Mouse (Mus musculus) mouse embryonic stem cell (cell line): ENCODE results near the gene Gpx1.

Experiments
- in situ Hi-C, 2 experiments: fragments of 300-500 bp; cut with MboI; formaldehyde crosslinking; loops; 1 replicate in 1 of 2; 3 replicates in 1 of 2; pipeline ENCODE4 v1.14.3; 2019 to 2020; ENCODE audit warnings: low sequenced_read_pairs in 2 of 2, low pct_unique_long_range_greater_than_20kb in 1 of 2, mixed read lengths in 1 of 2; ENCODE audit not compliant: unreplicated experiment in 1 of 2

The Gpx1 gene

DNA sequence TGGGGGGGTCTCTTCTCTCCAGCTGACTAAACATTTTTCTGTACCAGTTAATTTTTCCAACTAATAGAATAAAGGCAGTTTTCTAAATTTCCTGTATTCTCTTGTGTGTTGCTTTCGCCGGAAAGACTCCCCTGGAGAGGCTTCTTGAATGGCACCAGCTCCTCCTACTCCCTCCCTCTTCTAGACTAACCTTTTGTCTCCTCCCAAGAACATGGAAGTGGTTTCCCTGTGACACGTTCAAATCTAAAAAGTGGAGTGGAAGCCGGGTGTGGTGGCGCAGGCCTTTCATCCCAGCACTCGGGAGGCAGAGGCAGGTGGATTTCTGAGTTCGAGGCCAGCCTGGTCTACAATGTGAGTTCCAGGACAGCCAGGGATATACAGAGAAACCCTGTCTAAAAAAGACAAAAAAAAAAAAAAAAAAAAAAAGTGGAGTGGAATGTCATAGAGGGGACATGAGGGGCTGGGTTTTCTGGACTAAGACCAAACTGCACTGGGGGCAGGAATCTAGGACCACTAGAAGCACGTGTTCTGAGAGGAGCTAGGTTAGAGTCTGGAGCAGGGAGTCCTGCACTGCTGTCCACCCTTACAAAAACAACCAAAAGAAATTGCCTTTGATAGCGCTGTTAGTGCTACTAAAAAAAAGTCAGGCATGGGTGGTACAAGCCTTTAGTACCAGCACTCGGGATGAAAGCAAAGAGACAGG is 704 bp upstream of the Gpx1 start:
- in situ Hi-C loops = no loop called here

GRCm38 (mm10) chr9:108338551-108338885 is 185 bp upstream of the Gpx1 start:
- in situ Hi-C loops = no loop called here

GRCm38 (mm10) chr9:108339886-108340257 is 1.2 kb downstream of the Gpx1 start:
- in situ Hi-C loops = no loop called here

GRCm38 (mm10) chr9:108340258-108341138 is 1.8 kb downstream of the Gpx1 start:
- in situ Hi-C loops = no loop called here

GRCm38 (mm10) chr9:108341139-108341475 is 2.4 kb downstream of the Gpx1 start:
- in situ Hi-C loops = no loop called here

DNA sequence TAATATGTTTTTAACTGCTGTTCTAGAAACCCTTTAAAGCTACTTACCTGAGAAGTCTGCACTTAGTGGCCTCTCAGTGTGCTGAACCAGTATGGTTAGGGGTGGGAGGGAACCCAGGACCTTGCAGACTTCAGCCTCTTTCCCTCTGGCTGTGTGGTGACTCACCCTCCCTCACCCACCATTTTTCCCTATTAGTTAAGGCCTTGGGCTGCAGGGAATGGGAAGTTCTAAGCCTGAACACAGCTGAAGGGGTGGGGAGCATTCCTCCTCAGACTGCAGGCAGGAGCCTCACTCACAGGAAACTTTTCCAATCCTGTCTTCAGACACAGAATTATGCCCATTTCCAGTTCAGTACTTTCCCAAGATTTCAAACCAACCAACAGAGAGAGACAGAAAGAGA is 3.1 kb downstream of the Gpx1 start:
- in situ Hi-C loops = no loop called here

DNA sequence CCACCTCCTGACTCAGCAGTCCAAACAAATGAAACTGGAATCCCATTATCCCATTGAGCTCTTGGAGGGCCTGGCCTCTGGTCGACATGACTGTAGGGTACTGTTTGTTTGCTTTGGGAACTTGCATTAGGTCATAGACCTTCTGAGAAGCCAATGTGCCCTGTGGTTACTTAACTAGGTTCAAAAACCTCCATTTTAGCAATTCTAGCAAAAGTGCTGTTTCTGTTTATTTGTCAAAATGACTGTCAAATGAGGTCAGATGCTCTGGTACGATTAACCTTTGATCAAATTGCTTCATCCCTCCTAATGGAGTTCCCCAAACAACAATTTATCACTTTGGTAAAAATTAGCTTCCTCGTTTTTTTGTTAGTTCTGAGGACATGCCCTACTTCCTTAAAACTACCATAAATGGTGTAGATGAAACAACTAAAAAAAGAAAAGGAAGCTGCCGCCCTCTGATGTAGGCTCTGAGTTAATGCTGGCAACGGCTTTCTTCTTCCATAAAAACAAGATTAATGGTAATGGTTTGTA is 3.7 kb downstream of the Gpx1 start:
- in situ Hi-C loops = no loop called here

- in situ Hi-C loops = no loop called here
Measured at GRCm38 (mm10) chr9:108343331-108343730, 4.6 kb downstream of the Gpx1 start.

- in situ Hi-C loops = no loop called here
Measured at GRCm38 (mm10) chr9:108343835-108344234, 5.1 kb downstream of the Gpx1 start.

DNA sequence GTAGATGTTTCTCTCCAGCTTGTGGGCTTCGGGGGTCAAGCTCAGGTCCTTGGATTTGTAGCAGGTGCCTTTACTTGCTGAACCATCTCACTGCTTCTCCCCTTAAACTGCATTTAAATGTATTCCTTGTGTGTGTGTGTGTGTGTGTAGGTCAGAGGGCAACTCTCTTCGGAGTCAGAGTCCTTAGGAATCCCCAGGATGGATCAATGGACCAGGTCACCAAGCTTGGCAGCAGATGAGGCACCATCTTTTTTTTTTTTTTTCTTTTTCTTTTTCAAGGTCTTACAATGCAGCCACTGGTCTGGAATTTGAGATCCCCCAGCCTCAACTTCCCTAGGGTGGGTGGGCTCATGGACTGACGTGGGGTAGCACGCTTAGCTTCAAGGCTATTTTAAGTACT is 5.8 kb downstream of the Gpx1 start:
- in situ Hi-C loops = no loop called here

DNA sequence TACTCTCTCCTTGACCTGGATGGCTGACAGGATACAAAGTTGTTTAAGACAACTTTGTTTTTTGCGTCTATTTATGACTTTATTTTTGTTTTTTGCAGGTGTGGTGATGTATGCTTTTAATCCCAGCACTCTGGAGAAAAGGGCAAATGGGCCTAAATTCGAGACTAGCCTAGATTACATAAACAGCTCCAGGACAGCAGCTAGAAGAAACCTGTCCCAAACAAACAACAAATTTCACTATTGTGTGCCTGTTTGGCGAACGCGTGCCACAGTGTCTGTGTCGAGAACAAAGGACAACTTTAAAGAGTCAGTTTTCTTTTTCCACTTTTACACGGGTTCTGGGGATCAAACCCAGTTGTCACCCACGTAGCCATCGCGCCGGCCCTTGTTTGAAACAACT is 8.3 kb downstream of the Gpx1 start:
- in situ Hi-C loops = no loop called here

GRCm38 (mm10) chr9:108347540-108348289 is 9.0 kb downstream of the Gpx1 start, which contains the start of gene Usp4:
Gene Usp4, plus strand, starts transcription at chr9:108347853.
- in situ Hi-C loops = no loop called here

DNA sequence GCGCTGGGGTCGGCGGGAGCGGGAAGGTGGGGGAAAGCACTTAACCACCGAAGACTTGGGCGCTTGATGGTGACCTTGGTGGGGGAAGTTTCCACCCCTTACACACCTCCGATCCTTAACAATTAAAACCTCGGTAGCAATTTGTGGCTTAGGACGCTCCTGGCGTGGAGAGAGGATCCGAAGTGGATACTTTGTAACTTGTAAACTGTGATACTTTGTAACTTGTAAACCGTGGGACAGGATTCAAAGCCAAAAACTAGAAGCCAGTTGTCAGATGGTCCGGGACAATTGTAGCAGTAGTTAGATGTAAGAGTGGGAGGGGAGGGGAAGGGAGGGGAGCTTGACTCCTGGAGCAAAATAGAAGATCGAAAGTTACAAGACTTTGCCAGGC is 9.6 kb downstream of the Gpx1 start:
- in situ Hi-C loops = no loop called here

DNA sequence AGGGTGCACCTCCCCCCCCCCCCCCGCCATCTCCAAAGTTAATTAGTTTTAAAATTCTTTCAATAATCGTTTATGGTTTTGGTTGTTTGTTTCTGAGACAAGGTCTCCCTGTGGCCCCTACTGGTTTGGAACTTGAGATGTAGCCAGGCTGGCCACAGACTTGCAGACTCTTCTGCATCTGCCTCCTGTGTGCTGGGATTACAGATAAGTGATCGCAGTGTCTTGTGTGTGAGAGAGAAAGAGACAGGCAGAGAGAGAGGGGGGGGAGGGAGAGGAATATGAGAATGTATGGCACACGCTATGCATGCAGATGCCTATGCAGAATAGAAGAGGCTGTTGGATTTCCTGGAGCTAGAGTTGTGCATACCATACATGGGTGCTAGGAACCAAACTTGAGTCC is 11.0 kb downstream of the Gpx1 start:
- in situ Hi-C loops = no loop called here

- in situ Hi-C loops = no loop called here
Measured at GRCm38 (mm10) chr9:108378234-108378633, 39.5 kb downstream of the Gpx1 start.

DNA sequence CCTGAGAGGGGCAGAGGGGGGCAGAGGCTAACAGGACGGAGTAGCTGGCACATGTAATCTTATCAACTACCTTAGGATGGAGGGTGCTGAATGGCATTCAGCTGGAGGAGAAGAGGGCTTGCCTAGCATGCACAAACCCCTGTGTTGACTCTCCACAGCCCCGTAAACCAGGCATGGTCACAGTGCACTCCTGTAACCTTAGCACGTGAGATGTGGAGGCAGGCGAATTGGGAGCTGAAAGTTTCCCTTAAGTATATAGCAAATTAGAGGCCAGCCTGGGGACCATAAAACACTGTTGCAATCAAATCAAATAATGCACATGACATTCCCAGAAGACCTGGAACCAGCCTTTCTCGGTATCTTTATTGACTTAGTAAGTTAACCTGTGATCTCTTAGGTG is 40.0 kb downstream of the Gpx1 start:
- in situ Hi-C loops = no loop called here

DNA sequence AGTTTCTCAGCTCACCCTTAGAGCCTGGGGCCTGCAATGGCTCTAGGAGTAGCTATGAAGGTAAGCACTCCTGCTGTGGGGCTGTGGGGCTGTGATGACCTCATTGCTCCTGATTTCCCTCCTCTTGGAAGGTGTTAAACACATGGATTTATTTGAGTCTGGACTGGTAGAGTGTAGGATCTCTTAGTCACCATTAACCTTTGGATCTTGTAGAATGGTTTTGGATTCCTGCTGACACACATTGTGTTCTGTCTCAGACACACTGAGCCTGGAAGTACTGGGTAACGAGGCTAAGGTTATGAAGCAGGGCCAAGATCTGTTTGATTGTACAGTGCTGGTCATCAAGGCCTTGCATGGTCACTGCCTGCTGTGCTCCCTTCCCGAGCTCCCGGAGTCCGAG is 40.6 kb downstream of the Gpx1 start:
- in situ Hi-C loops = no loop called here

DNA sequence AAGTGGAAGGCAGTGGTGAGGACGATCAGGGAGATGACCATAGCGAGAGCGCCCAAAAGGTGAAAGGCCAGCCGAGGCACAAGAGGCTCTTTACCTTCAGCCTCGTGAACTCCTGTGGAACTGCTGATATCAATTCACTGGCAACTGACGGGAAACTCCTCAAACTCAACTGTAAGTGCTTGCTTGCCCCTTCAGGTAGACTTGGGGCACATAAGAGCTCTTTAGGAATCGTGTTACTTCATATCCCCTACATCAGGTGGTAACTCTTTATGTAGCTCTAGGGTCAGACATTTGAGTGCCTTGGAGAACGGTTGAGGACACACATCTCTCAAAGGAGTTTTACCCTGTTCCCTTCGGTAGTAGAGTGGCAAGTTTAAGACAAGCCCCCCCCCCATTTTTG is 42.7 kb downstream of the Gpx1 start:
- in situ Hi-C loops = no loop called here

- in situ Hi-C loops = no loop called here
Measured at GRCm38 (mm10) chr9:108385006-108385405, 46.3 kb downstream of the Gpx1 start.
